Mouse (Mus musculus) bone marrow, adult 2 months (tissue): Measurements from ENCODE around the gene Rftn1. TPM values are rescaled to one million over a fixed set of nuclear protein-coding genes. Genes with fewer than 3 reads are reported as not detected.

Experiments
- H3K27ac ChIP-seq: fragments of 200-500 bp; 2 replicates; pipeline ENCODE4 v1.5.1; 2012; ENCODE audit warnings: low read depth, mild to moderate bottlenecking, control low read depth, inconsistent platforms, low read length; ENCODE audit not compliant: control insufficient read depth, poor library complexity, insufficient read depth
- H3K4me1 ChIP-seq: fragments of 200-500 bp; 2 replicates; pipeline ENCODE4 v1.6.1; 2011; ENCODE audit warnings: low read length; ENCODE audit not compliant: control insufficient read depth, insufficient read depth
- H3K4me3 ChIP-seq: fragments of 200-500 bp; replicated peaks from 2 replicates; pipeline ENCODE3; 2011; ENCODE audit warnings: mild to moderate bottlenecking, low read depth, low read length, control low read depth; ENCODE audit not compliant: control insufficient read depth
- CTCF ChIP-seq: fragments of 200-500 bp; IDR thresholded peaks from 2 replicates; pipeline ENCODE4 v1.5.1; 2011; ENCODE audit warnings: low read length, control low read depth; ENCODE audit not compliant: control insufficient read depth, insufficient read depth
- POLR2A ChIP-seq: fragments of 200-500 bp; IDR thresholded peaks from 2 replicates; pipeline ENCODE4 v1.6.1; 2011; ENCODE audit warnings: low read depth, mild to moderate bottlenecking, control low read depth, low read length, borderline replicate concordance; ENCODE audit not compliant: control insufficient read depth
- WGBS: fragments of 180-500 bp; shearing (Covaris S2); methylation state at CpG from one replicate; pipeline ENCODE4 v1.1.7; 2018; 5-methylcytosine and 5-hydroxymethylcytosine counted together
- polyA plus RNA-seq: library from polyadenylated mRNA; stranded (reverse); fragments of >200 nt; gene quantifications from 2 replicates; pipeline ENCODE4 v1.2.4, GENCODE M21; 2011; ENCODE audit warnings: low replicate concordance; ENCODE audit not compliant: missing spikeins, insufficient read depth, insufficient read length

Gene Rftn1
- polyA plus RNA-seq, 1 experiment: 18.0 TPM

GRCm38 (mm10) chr17:49951856-49952607 is 238.4 kb downstream of the Rftn1 start:
- 34% methylated on average over 22 of the region's 22 CpGs for WGBS
- peak overlapping the region; percentile 26 for H3K4me3 ChIP-seq
- no peaks in the 10 kb centered on the region for H3K4me1 ChIP-seq
- TF ChIP-seq CTCF: no peak
- no peak for TF ChIP-seq POLR2A
- H3K27ac ChIP-seq: no peak overlapping the region

GRCm38 (mm10) chr17:49951491-49951855 is 239.0 kb downstream of the Rftn1 start:
- 3% methylated on average over 7 of the region's 7 CpGs for WGBS
- Histone ChIP-seq H3K4me3 (no peak overlapping the region), H3K4me1 (no peaks in the 10 kb centered on the region), H3K27ac (no peak overlapping the region)
- TF ChIP-seq POLR2A (no peak), CTCF (peak; percentile 49)

GRCm38 (mm10) chr17:49942674-49943073 is 247.8 kb downstream of the Rftn1 start:
- no peak for TF ChIP-seq POLR2A
- TF ChIP-seq CTCF: peak; percentile 80
- Histone ChIP-seq H3K27ac (no peak overlapping the region), H3K4me3 (no peak overlapping the region), H3K4me1 (no peaks in the 10 kb centered on the region)
- WGBS: 71% methylated on average over 6 of the region's 6 CpGs

Other genes with a start within 250 kb of the Rftn1 start
- 0.74 TPM in 1 of 2 replicates, not detected in the other for gene Dazl, start 103.0 kb upstream of the Rftn1 start, polyA plus RNA-seq